ENCODE assay signal across 8 mouse cellular contexts in the genomic region with DNA sequence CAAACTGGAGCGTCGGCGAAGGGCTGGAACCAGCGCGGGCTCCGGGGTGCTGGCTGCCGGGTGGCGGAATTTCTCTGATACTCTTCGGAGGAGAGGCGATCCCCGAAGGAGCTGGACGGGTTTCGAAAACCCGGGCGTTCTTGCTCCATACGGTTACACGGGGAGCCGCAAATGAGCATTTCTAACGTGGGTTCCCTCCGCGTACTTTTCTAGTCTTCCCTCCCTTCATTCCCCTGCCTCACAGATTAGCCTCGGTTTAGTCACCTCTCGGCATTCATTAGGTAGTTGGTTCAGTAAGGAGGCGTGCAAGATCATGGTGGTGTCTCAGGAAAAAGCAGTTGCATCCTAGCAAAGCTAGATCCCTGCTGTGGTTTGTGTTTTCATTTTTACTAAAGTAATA. TPM values are rescaled to one million over a fixed set of nuclear protein-coding genes. Genes with fewer than 3 reads are reported as not detected.
DNase-seq lines count a peak whose midpoint lies in the region; ATAC-seq and TF ChIP-seq lines count a peak whose summit lies in the region.

No protein-coding gene starts in this region.

- H3K4me1 ChIP-seq in heart, embryonic 13.5 days, result peaks cover 19% of the 10 kb centered on the region
- H3K4me1 ChIP-seq in ES-E14 (ENCODE audit: control insufficient read depth in 2 of 2, insufficient read depth in 2 of 2, low read length in 2 of 2, poor library complexity in 1 of 2), result peaks cover 0 to 2% of the 10 kb centered on the region in 2 experiments; a peak in 1 of 4 replicates
- H3K4me1 ChIP-seq in forebrain, postnatal 0 days (ENCODE audit: insufficient read depth), result peaks cover 6% of the 10 kb centered on the region; the same call in 1 of the 2 replicates
- H3K4me1 ChIP-seq in midbrain, embryonic 10.5 days, result peaks cover 17% of the 10 kb centered on the region

- peak overlapping the region; percentile 91 for H3K4me2 ChIP-seq in heart, embryonic 13.5 days
- H3K4me2 ChIP-seq in forebrain, postnatal 0 days (ENCODE audit: low read depth), result peak overlapping the region; percentile 66

- TF ChIP-seq CTCF in forebrain, postnatal 0 days (IDR thresholded peaks at IDR 0.05; ENCODE audit: low read depth), result no peak

- under 1% methylated on average over 24 of the region's 24 CpGs for WGBS in heart, embryonic 13.5 days
- WGBS in forebrain, postnatal 0 days, result under 1% methylated on average over 24 of the region's 24 CpGs
- under 1% methylated on average over 24 of the region's 24 CpGs for WGBS in midbrain, embryonic 10.5 days

- peak overlapping the region; percentile 93 for H3K9ac ChIP-seq in heart, embryonic 13.5 days
- peak overlapping the region; percentile 96 for H3K9ac ChIP-seq in ES-E14 (ENCODE audit: insufficient read depth, low read depth, low read length, poor library complexity, severe bottlenecking)
- H3K9ac ChIP-seq in forebrain, postnatal 0 days, result peak overlapping the region; percentile 98

- H3K27ac ChIP-seq in heart, embryonic 13.5 days (replicated peaks), result peak overlapping the region; percentile 96
- H3K27ac ChIP-seq in ES-E14 (ENCODE audit: insufficient read depth, low read depth, low read length, poor library complexity, severe bottlenecking), result peak overlapping the region; percentile 88
- peak overlapping the region; percentile 100 for H3K27ac ChIP-seq in forebrain, postnatal 0 days (ENCODE audit: low read depth, low read length)
- peak overlapping the region; percentile 93 for H3K27ac ChIP-seq in midbrain, embryonic 10.5 days (replicated peaks)

- DNase-seq in heart, adult 9 months (ENCODE audit: low spot score in 2 of 2), result no peak
- DNase-seq in ES-E14 (ENCODE audit: low read depth, low spot score), result no peak
- DNase-seq in forebrain, postnatal 0 days, result no peak
- DNase-seq in midbrain, embryonic 10.5 days (ENCODE audit: low spot score), result no peak
- DNase-seq in left cerebral cortex, adult 18-20 months (ENCODE audit: low spot score in 2 of 2), result no peak
- no peak for DNase-seq in embryo, embryonic 9.5 days (ENCODE audit: extremely low spot score)
- no peak for DNase-seq in cerebellum, adult 9-10 months

- H3K27me3 ChIP-seq in heart, embryonic 13.5 days (replicated peaks), result no peaks in the 10 kb centered on the region
- no peaks in the 10 kb centered on the region for H3K27me3 ChIP-seq in forebrain, postnatal 0 days (ENCODE audit: insufficient read depth, low read length)
- H3K27me3 ChIP-seq in midbrain, embryonic 10.5 days (ENCODE audit: low read depth, poor library complexity, severe bottlenecking), result no peaks in the 10 kb centered on the region

- no peaks in the 10 kb centered on the region for H3K9me3 ChIP-seq in heart, embryonic 13.5 days
- H3K9me3 ChIP-seq in ES-E14 (ENCODE audit: control insufficient read depth, insufficient read depth, low read depth, low read length), result no peaks in the 10 kb centered on the region
- no peaks in the 10 kb centered on the region for H3K9me3 ChIP-seq in forebrain, postnatal 0 days (ENCODE audit: low read length)
- H3K9me3 ChIP-seq in midbrain, embryonic 10.5 days (replicated peaks), result no peaks in the 10 kb centered on the region

- peak overlapping the region; percentile 71 for H3K4me3 ChIP-seq in heart, embryonic 13.5 days
- H3K4me3 ChIP-seq in ES-E14 (ENCODE audit: insufficient read depth in 1 of 2, low read depth in 1 of 2, low read length in 2 of 2, poor library complexity in 1 of 2, severe bottlenecking in 1 of 2), result peak overlapping the region; percentile 84 to 87
- H3K4me3 ChIP-seq in forebrain, postnatal 0 days (ENCODE audit: low read depth, low read length), result peak overlapping the region; percentile 89
- H3K4me3 ChIP-seq in midbrain, embryonic 10.5 days, result peak overlapping the region; percentile 69

- in situ Hi-C loops in ES-E14 (cut with MboI; ENCODE audit: low sequenced_read_pairs in 2 of 2, unreplicated experiment in 2 of 2), result no loop called here

- no peak; the same call in 1 of the 2 replicates for ATAC-seq in heart, embryonic 13.5 days (ENCODE audit: extremely low read depth, insufficient number of reproducible peaks, low FRiP score, low TSS enrichment)
- peak; percentile 25; the same call in 1 of the 2 replicates for ATAC-seq in forebrain, postnatal 0 days

- H3K36me3 ChIP-seq in heart, embryonic 13.5 days, result peaks cover 32% of the 10 kb centered on the region
- peaks cover 8% of the 10 kb centered on the region for H3K36me3 ChIP-seq in ES-E14 (ENCODE audit: control insufficient read depth, insufficient read depth, low read length, poor library complexity, severe bottlenecking)
- peaks cover 12% of the 10 kb centered on the region for H3K36me3 ChIP-seq in forebrain, postnatal 0 days (ENCODE audit: insufficient read depth)
- H3K36me3 ChIP-seq in midbrain, embryonic 10.5 days, result peaks cover 42% of the 10 kb centered on the region

TF ChIP-seq in ES-E14, 5 proteins besides CTCF, POLR2A, EP300 and RAD21:
- TF ChIP-seq CHD2 (IDR thresholded peaks at IDR 0.05; ENCODE audit: low read depth, low read length), result no peak

RNA-seq across cellular contexts. Expression of a gene that starts 0.7 kb away (rescaled TPM):
- 54.2 and 56.8 TPM in 2 replicates for polyA plus RNA-seq in heart, embryonic 13.5 days (2015; fragmentation: Nextera tagmentation; extraction: Ambion mirVana)
- 112 and 115 TPM in 2 replicates for total RNA-seq in ES-E14 (2012; rRNA removed)
- total RNA-seq in forebrain, postnatal 0 days (2014; rRNA removed), result 101 and 120 TPM in 2 replicates
- 70.2 and 88.4 TPM in 2 replicates for polyA plus RNA-seq in forebrain, postnatal 0 days (2015; fragmentation: Nextera tagmentation; extraction: Ambion mirVana)
- 130 and 131 TPM in 2 replicates for polyA plus RNA-seq in midbrain, embryonic 10.5 days (2016; fragmentation: Nextera tagmentation; extraction: Ambion mirVana)
- total RNA-seq in left cerebral cortex, adult 18-20 months (2021), result 10 to 100 TPM; 79.0 to 85.3 TPM

RNA-seq across cellular contexts. Expression of a gene that starts 9.4 kb away (rescaled TPM):
- polyA plus RNA-seq in heart, embryonic 13.5 days (2015; fragmentation: Nextera tagmentation; extraction: Ambion mirVana), result 44.9 and 45.0 TPM in 2 replicates
- total RNA-seq in ES-E14 (2012; rRNA removed), result 22.1 and 28.4 TPM in 2 replicates
- total RNA-seq in forebrain, postnatal 0 days (2014; rRNA removed), result 18.3 and 20.1 TPM in 2 replicates
- polyA plus RNA-seq in forebrain, postnatal 0 days (2015; fragmentation: Nextera tagmentation; extraction: Ambion mirVana), result 22.7 and 28.9 TPM in 2 replicates
- 27.6 and 28.7 TPM in 2 replicates for polyA plus RNA-seq in midbrain, embryonic 10.5 days (2016; fragmentation: Nextera tagmentation; extraction: Ambion mirVana)
- 10 to 100 TPM; 14.5 to 22.1 TPM for total RNA-seq in left cerebral cortex, adult 18-20 months (2021)

RNA-seq across cellular contexts. Expression of a gene that starts 45.8 kb away (rescaled TPM):
- 3.9 and 5.1 TPM in 2 replicates for polyA plus RNA-seq in heart, embryonic 13.5 days (2015; fragmentation: Nextera tagmentation; extraction: Ambion mirVana)
- total RNA-seq in ES-E14 (2012; rRNA removed), result 15.0 and 23.9 TPM in 2 replicates
- 140 and 171 TPM in 2 replicates for total RNA-seq in forebrain, postnatal 0 days (2014; rRNA removed)
- 230 and 243 TPM in 2 replicates for polyA plus RNA-seq in forebrain, postnatal 0 days (2015; fragmentation: Nextera tagmentation; extraction: Ambion mirVana)
- 5.5 and 5.8 TPM in 2 replicates for polyA plus RNA-seq in midbrain, embryonic 10.5 days (2016; fragmentation: Nextera tagmentation; extraction: Ambion mirVana)
- total RNA-seq in left cerebral cortex, adult 18-20 months (2021), result 10 to 100 TPM; 95.4 to 98.6 TPM

RNA-seq across cellular contexts. Expression of a gene that starts 50.6 kb away (rescaled TPM):
- 8.6 and 9.3 TPM in 2 replicates for polyA plus RNA-seq in heart, embryonic 13.5 days (2015; fragmentation: Nextera tagmentation; extraction: Ambion mirVana)
- 5.6 and 18.9 TPM in 2 replicates for total RNA-seq in ES-E14 (2012; rRNA removed)
- 17.1 and 28.3 TPM in 2 replicates for total RNA-seq in forebrain, postnatal 0 days (2014; rRNA removed)
- 7.9 and 12.5 TPM in 2 replicates for polyA plus RNA-seq in forebrain, postnatal 0 days (2015; fragmentation: Nextera tagmentation; extraction: Ambion mirVana)
- 0.67 and 0.72 TPM in 2 replicates for polyA plus RNA-seq in midbrain, embryonic 10.5 days (2016; fragmentation: Nextera tagmentation; extraction: Ambion mirVana)
- total RNA-seq in left cerebral cortex, adult 18-20 months (2021), result 10 to 100 TPM; 33.1 to 42.2 TPM

RNA-seq across cellular contexts. Expression of a gene that starts 54.5 kb away (rescaled TPM):
- 0.47 and 3.1 TPM in 2 replicates for polyA plus RNA-seq in heart, embryonic 13.5 days (2015; fragmentation: Nextera tagmentation; extraction: Ambion mirVana)
- 0.16 and 0.18 TPM in 2 replicates for total RNA-seq in ES-E14 (2012; rRNA removed)
- not detected in 2 replicates for total RNA-seq in forebrain, postnatal 0 days (2014; rRNA removed)
- not detected in 2 replicates for polyA plus RNA-seq in forebrain, postnatal 0 days (2015; fragmentation: Nextera tagmentation; extraction: Ambion mirVana)
- polyA plus RNA-seq in midbrain, embryonic 10.5 days (2016; fragmentation: Nextera tagmentation; extraction: Ambion mirVana), result 0.47 and 0.81 TPM in 2 replicates
- under 1 TPM in 1 of 2 experiments, not detected in 1; 0.35 TPM for total RNA-seq in left cerebral cortex, adult 18-20 months (2021)
